Mouse (Mus musculus): ENCODE results near the gene Tmem236.

The Tmem236 gene

GRCm38 (mm10) chr2:14174334-14174733 lies at the start of gene Tmem236:
Gene Tmem236, plus strand, starts transcription at chr2:14174523.
- no peak for DNase-seq (ENCODE audit: low read depth in 1 of 2, low spot score in 2 of 2)

GRCm38 (mm10) chr2:14126387-14126786 lies 47.9 kb upstream of the Tmem236 start:
- no peak for DNase-seq (ENCODE audit: low read depth in 1 of 2, low spot score in 2 of 2)

GRCm38 (mm10) chr2:14127629-14128028 lies 46.7 kb upstream of the Tmem236 start:
- DNase-seq (ENCODE audit: low read depth in 1 of 2, low spot score in 2 of 2): no peak

GRCm38 (mm10) chr2:14130641-14131339 lies 43.5 kb upstream of the Tmem236 start:
- no peak for DNase-seq (ENCODE audit: low read depth in 1 of 2, low spot score in 2 of 2)

GRCm38 (mm10) chr2:14132468-14133326 lies 41.6 kb upstream of the Tmem236 start:
- no peak for DNase-seq (ENCODE audit: low read depth in 1 of 2, low spot score in 2 of 2)

GRCm38 (mm10) chr2:14136906-14137305 lies 37.4 kb upstream of the Tmem236 start:
- no peak for DNase-seq (ENCODE audit: low read depth in 1 of 2, low spot score in 2 of 2)

GRCm38 (mm10) chr2:14139590-14139989 lies 34.7 kb upstream of the Tmem236 start:
- no peak for DNase-seq (ENCODE audit: low read depth in 1 of 2, low spot score in 2 of 2)

- DNase-seq (ENCODE audit: low read depth in 1 of 2, low spot score in 2 of 2): no peak
Measured at GRCm38 (mm10) chr2:14140044-14140443, 34.3 kb upstream of the Tmem236 start.

- DNase-seq (ENCODE audit: low read depth in 1 of 2, low spot score in 2 of 2): no peak
Measured at GRCm38 (mm10) chr2:14145311-14145710, 29.0 kb upstream of the Tmem236 start.

GRCm38 (mm10) chr2:14146913-14147312 lies 27.4 kb upstream of the Tmem236 start:
- no peak for DNase-seq (ENCODE audit: low read depth in 1 of 2, low spot score in 2 of 2)

- DNase-seq (ENCODE audit: low read depth in 1 of 2, low spot score in 2 of 2): no peak
Measured at GRCm38 (mm10) chr2:14150829-14151228, 23.5 kb upstream of the Tmem236 start.

- DNase-seq (ENCODE audit: low read depth in 1 of 2, low spot score in 2 of 2): no peak
Measured at GRCm38 (mm10) chr2:14151854-14152253, 22.5 kb upstream of the Tmem236 start.

GRCm38 (mm10) chr2:14159047-14159446 lies 15.3 kb upstream of the Tmem236 start:
- DNase-seq (ENCODE audit: low read depth in 1 of 2, low spot score in 2 of 2): no peak

- DNase-seq (ENCODE audit: low read depth in 1 of 2, low spot score in 2 of 2): no peak
Measured at GRCm38 (mm10) chr2:14159756-14160155, 14.6 kb upstream of the Tmem236 start.

- DNase-seq (ENCODE audit: low read depth in 1 of 2, low spot score in 2 of 2): no peak
Measured at GRCm38 (mm10) chr2:14164459-14165030, 9.8 kb upstream of the Tmem236 start.

GRCm38 (mm10) chr2:14165066-14165465 lies 9.3 kb upstream of the Tmem236 start:
- DNase-seq (ENCODE audit: low read depth in 1 of 2, low spot score in 2 of 2): no peak

- DNase-seq (ENCODE audit: low read depth in 1 of 2, low spot score in 2 of 2): no peak
Measured at GRCm38 (mm10) chr2:14165618-14166344, 8.5 kb upstream of the Tmem236 start.

- no peak for DNase-seq (ENCODE audit: low read depth in 1 of 2, low spot score in 2 of 2)
Measured at GRCm38 (mm10) chr2:14167721-14168120, 6.6 kb upstream of the Tmem236 start.

- no peak for DNase-seq (ENCODE audit: low read depth in 1 of 2, low spot score in 2 of 2)
Measured at GRCm38 (mm10) chr2:14176460-14177193, 2.3 kb downstream of the Tmem236 start.

GRCm38 (mm10) chr2:14184375-14184774 lies 10.1 kb downstream of the Tmem236 start:
- no peak for DNase-seq (ENCODE audit: low read depth in 1 of 2, low spot score in 2 of 2)

- no peak for DNase-seq (ENCODE audit: low read depth in 1 of 2, low spot score in 2 of 2)
Measured at GRCm38 (mm10) chr2:14190684-14191083, 16.4 kb downstream of the Tmem236 start.
